Mouse (Mus musculus) limb, embryonic 14.5 days (tissue): ENCODE data around the gene Ddrgk1. TPM values are rescaled to one million over a fixed set of nuclear protein-coding genes. Genes with fewer than 3 reads are reported as not detected.

ENCODE experiments used
- ATAC-seq: fragments of 200-750 bp; cut with Nextera tagmentation; 2 replicates; pipeline ENCODE4 v1.8.0; 2017; ENCODE audit warnings: low read depth, moderate number of reproducible peaks, moderate TSS enrichment; ENCODE audit not compliant: low FRiP score
- DNase-seq: peaks from one replicate; pipeline ENCODE4 v3.0.0-alpha.2; 2015; ENCODE audit warnings: low spot score
- H3K27ac ChIP-seq: fragments of 300-500 bp; sonication (generic); replicated peaks from 2 replicates; pipeline ENCODE4 v1.5.1; 2014; ENCODE audit warnings: low read depth, mild to moderate bottlenecking, low read length, moderate library complexity, mixed read lengths
- H3K27me3 ChIP-seq: fragments of 300-500 bp; sonication (generic); 2 replicates; pipeline ENCODE4 v1.6.1; 2014; ENCODE audit warnings: low read length, mixed read lengths; ENCODE audit not compliant: control insufficient read depth, insufficient read depth
- H3K36me3 ChIP-seq: fragments of 300-500 bp; sonication (generic); 2 replicates; pipeline ENCODE4 v1.6.1; 2014; ENCODE audit warnings: mild to moderate bottlenecking, low read length, moderate library complexity, mixed read lengths; ENCODE audit not compliant: control insufficient read depth, insufficient read depth
- H3K4me1 ChIP-seq: fragments of 300-500 bp; sonication (generic); 2 replicates; pipeline ENCODE4 v1.6.1; 2014; ENCODE audit warnings: antibody characterized with exemption, low read length, mixed read lengths; ENCODE audit not compliant: control insufficient read depth, insufficient read depth
- H3K4me2 ChIP-seq: fragments of 300-500 bp; sonication (generic); replicated peaks from 2 replicates; pipeline ENCODE4 v1.6.1; 2014; ENCODE audit warnings: low read depth, mild to moderate bottlenecking, low read length, moderate library complexity; ENCODE audit not compliant: severe bottlenecking
- H3K4me3 ChIP-seq: fragments of 300-500 bp; sonication (generic); replicated peaks from 2 replicates; pipeline ENCODE4 v1.5.1; 2014; ENCODE audit warnings: low read length
- H3K9ac ChIP-seq: fragments of 300-500 bp; sonication (generic); 2 replicates; pipeline ENCODE4 v1.6.1; 2014; ENCODE audit warnings: mild to moderate bottlenecking, low read depth, low read length, moderate library complexity; ENCODE audit not compliant: severe bottlenecking
- H3K9me3 ChIP-seq: fragments of 300-500 bp; sonication (generic); 2 replicates; pipeline ENCODE4 v1.6.1; 2016; ENCODE audit warnings: low read length; ENCODE audit not compliant: control insufficient read depth
- POLR2A ChIP-seq: fragments of 200-500 bp; IDR thresholded peaks from 2 replicates; pipeline ENCODE4 v1.8.0; 2012; ENCODE audit warnings: inconsistent platforms, mild to moderate bottlenecking, moderate library complexity, borderline replicate concordance; ENCODE audit not compliant: insufficient read depth, insufficient read length; ENCODE audit errors: extremely low read depth
- WGBS: fragments of 180-500 bp; shearing (Covaris S2); extraction: QIAGEN DNeasy Blood & Tissue Kit; methylation state at CpG from one replicate; pipeline ENCODE4 v1.1.7; 2014; 5-methylcytosine and 5-hydroxymethylcytosine counted together
- polyA plus RNA-seq, 2 experiments: library from polyadenylated mRNA; depleted of rRNA in 1 of 2; stranded (reverse) in 1 of 2; unstranded in 1 of 2; fragments of >200 nt; fragmentation: Nextera tagmentation in 1 of 2; extraction: Ambion mirVana in 1 of 2; gene quantifications; 2 replicates each; pipeline versions ENCODE4 v1.2.1 to v1.2.3; 2012 to 2014

The Ddrgk1 gene
- polyA plus RNA-seq (2012; rRNA removed) (48.0 and 58.5 TPM in 2 replicates), polyA plus RNA-seq (2014; fragmentation: Nextera tagmentation; extraction: Ambion mirVana) (53.7 and 66.3 TPM in 2 replicates)

- Histone ChIP-seq H3K36me3 (peaks cover 30% of the 10 kb centered on the region), H3K9me3 (no peaks in the 10 kb centered on the region), H3K4me3 (peak within 1 kb of the TSS; percentile 56), H3K4me2 (peak within 1 kb of the TSS; percentile 74), H3K9ac (peak within 1 kb of the TSS; percentile 92), H3K27ac (peak within 1 kb of the TSS; percentile 99), H3K4me1 (peaks cover 24% of the 10 kb centered on the region), H3K27me3 (no peaks in the 10 kb centered on the region)
- TF ChIP-seq POLR2A: peak; percentile 46; the same call in 1 of the 2 replicates
- peak; percentile 97 for ATAC-seq
- under 1% methylated on average over 39 of the region's 40 CpGs for WGBS
- DNase-seq: peak; percentile 96
Observed at GRCm38 (mm10) chr2:130664102-130664701, at the start of gene Ddrgk1. Gene Ddrgk1 (minus strand): TSS chr2:130664659.

- TF ChIP-seq POLR2A: no peak
- no peak for DNase-seq
- Histone ChIP-seq H3K4me2 (no peak overlapping the region), H3K4me1 (no peaks in the 10 kb centered on the region; the same call in 1 of the 2 replicates), H3K9ac (no peak overlapping the region), H3K9me3 (no peaks in the 10 kb centered on the region), H3K27ac (no peak overlapping the region; the same call in 1 of the 2 replicates), H3K36me3 (peaks cover 31% of the 10 kb centered on the region), H3K27me3 (no peaks in the 10 kb centered on the region), H3K4me3 (no peak overlapping the region)
- WGBS: 46% methylated on average over 10 of the region's 10 CpGs
- ATAC-seq: no peak
Observed at GRCm38 (mm10) chr2:130707057-130707456, 42.6 kb upstream of the Ddrgk1 start.

DNA sequence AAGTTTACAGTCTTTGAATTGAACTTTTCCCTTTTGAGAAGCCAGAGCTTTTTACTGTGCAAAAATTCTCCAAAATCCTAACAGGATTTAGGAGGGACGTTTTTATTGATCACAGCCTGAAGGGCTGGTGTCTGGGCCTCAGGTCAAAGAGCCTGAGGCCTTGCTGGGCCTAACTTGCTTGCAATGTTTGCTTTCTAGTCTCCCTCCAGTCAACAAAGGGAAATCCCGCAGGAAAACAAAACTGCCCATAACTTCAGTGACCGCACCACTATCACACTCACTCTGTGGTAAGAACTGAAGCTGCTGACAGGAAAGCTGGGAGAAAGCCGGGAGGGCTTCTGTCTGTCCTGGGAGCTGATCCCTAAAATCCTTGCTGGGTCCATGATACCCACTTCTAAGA lies 42.1 kb upstream of the Ddrgk1 start:
- peaks cover 28% of the 10 kb centered on the region for H3K36me3 ChIP-seq
- ATAC-seq (no peak), DNase-seq (no peak)
- no peaks in the 10 kb centered on the region; the same call in 1 of the 2 replicates for H3K4me1 ChIP-seq
- no peak overlapping the region for H3K27ac ChIP-seq
- WGBS: 58% methylated on average over 4 of the region's 4 CpGs
- H3K9me3 ChIP-seq: no peaks in the 10 kb centered on the region
- H3K4me2 ChIP-seq: no peak overlapping the region
- H3K4me3 ChIP-seq: no peak overlapping the region
- no peak for TF ChIP-seq POLR2A
- no peaks in the 10 kb centered on the region for H3K27me3 ChIP-seq
- no peak overlapping the region for H3K9ac ChIP-seq

DNA sequence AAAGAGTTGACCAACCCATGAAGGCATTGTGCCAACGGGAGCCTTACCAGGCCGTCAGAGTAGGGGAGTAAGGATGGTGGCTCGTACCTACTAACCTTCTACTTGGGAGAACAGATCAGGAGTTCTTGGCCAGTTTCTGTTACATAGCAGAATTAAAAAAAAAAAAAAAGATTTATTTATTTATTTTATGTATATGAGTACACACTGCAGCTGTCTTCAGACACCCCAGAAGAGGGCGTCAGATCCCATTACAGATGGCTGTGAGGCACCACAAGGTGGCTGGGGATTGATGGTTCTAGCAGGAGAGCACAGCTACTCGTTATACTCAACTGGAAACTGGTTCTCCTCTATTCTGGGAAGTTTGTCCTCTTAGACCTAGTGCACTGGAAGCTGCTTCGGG lies 40.7 kb upstream of the Ddrgk1 start:
- ATAC-seq (no peak), DNase-seq (no peak)
- Histone ChIP-seq H3K4me1 (no peaks in the 10 kb centered on the region; the same call in 1 of the 2 replicates), H3K4me3 (no peak overlapping the region), H3K4me2 (no peak overlapping the region), H3K36me3 (peaks cover 16% of the 10 kb centered on the region), H3K27me3 (no peaks in the 10 kb centered on the region), H3K27ac (no peak overlapping the region), H3K9me3 (no peaks in the 10 kb centered on the region), H3K9ac (no peak overlapping the region)
- 66% methylated on average over 6 of the region's 6 CpGs for WGBS
- no peak for TF ChIP-seq POLR2A

GRCm38 (mm10) chr2:130704040-130705001 lies 39.9 kb upstream of the Ddrgk1 start:
- WGBS: 51% methylated on average over 9 of the region's 9 CpGs
- TF ChIP-seq POLR2A: no peak
- Histone ChIP-seq H3K9ac (no peak overlapping the region), H3K27ac (peak overlapping the region; percentile 34; the same call in 1 of the 2 replicates), H3K4me1 (no peaks in the 10 kb centered on the region; the same call in 1 of the 2 replicates), H3K36me3 (peaks cover 9% of the 10 kb centered on the region), H3K27me3 (no peaks in the 10 kb centered on the region), H3K4me2 (no peak overlapping the region), H3K4me3 (no peak overlapping the region), H3K9me3 (no peaks in the 10 kb centered on the region)
- DNase-seq (peak; percentile 57), ATAC-seq (no peak)
